Mouse (Mus musculus): Measurements from ENCODE around the gene 1700061G19Rik. TPM values are rescaled to one million over a fixed set of nuclear protein-coding genes. Genes with fewer than 3 reads are reported as not detected.

The 1700061G19Rik gene
- total and polyA plus RNA-seq, 3 experiments, result 0.08 to 0.29 TPM; not detected in 1

DNA sequence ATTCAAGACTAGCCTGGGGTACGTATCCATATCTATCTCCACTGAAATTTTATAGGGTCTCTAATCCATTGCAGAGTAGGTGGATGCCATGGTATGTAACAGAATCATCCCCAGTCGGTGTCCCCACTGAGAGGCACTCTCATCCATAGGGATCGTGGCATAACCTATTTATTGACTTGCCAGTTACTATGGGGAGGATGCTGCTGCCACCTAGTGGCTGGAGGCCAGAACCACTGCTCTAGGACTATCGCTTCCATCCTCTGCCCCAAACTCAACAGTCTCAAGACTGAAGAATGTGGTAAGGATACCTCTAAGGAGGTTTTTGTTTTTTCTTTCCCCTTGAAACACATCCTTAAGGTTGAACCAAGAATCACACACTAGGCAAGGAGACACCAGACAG lies 17.1 kb upstream of the 1700061G19Rik start:
- Histone ChIP-seq H3K9me3 (replicated peaks; ENCODE audit: low read length) (no peaks in the 10 kb centered on the region), H3K27ac (ENCODE audit: insufficient read depth, low read depth) (no peak overlapping the region), H3K36me3 (replicated peaks in 1 of 2; ENCODE audit: control insufficient read depth in 1 of 2, insufficient read depth in 1 of 2, low read length in 1 of 2) (no peaks in the 10 kb centered on the region), H3K9ac (ENCODE audit: insufficient read depth, low read depth) (no peak overlapping the region), H3K4me2 (ENCODE audit: insufficient read depth, low read depth, poor library complexity, severe bottlenecking) (no peak overlapping the region), H3K4me3 (replicated peaks in 1 of 3; ENCODE audit: low read depth in 2 of 3, low read length in 2 of 3, poor library complexity in 1 of 3) (no peak overlapping the region), H3K4me1 (ENCODE audit: control insufficient read depth in 1 of 2, insufficient read depth in 2 of 2) (peaks cover 2 to 8% of the 10 kb centered on the region in 2 experiments; a peak in 1 of 4 replicates), H3K79me2 (replicated peaks; ENCODE audit: control insufficient read depth, extremely low read depth, insufficient read depth, poor library complexity, severe bottlenecking) (no peaks in the 10 kb centered on the region), H3K27me3 (replicated peaks) (peaks cover 19% of the 10 kb centered on the region)
- in situ Hi-C loops (cut with MboI; ENCODE audit: low pct_ligation_motif_present, low pct_unique_long_range_greater_than_20kb, low sequenced_read_pairs) (no loop called here), dilution Hi-C loops (cut with MboI; ENCODE audit: extremely low pct_ligation_motif_present, extremely low pct_unique_long_range_greater_than_20kb, low sequenced_read_pairs) (no loop called here)
- peak; percentile 56 for DNase-seq (ENCODE audit: extremely low read depth)
- peak; percentile 66 for TF ChIP-seq RAD21 (IDR thresholded peaks at IDR 0.05; ENCODE audit: low read depth, low read length)
- no peak for TF ChIP-seq JUND (conservative IDR thresholded peaks at IDR 0.05; ENCODE audit: low read depth, low read length)
- no peak for TF ChIP-seq ZC3H11A (IDR thresholded peaks at IDR 0.05; ENCODE audit: low read depth, low read length)
- no peak for TF ChIP-seq NRF1 (IDR thresholded peaks at IDR 0.05; ENCODE audit: low read depth, low read length)
- TF ChIP-seq NELFE (IDR thresholded peaks at IDR 0.05; ENCODE audit: low read depth, low read length), result no peak
- TF ChIP-seq KAT2A (IDR thresholded peaks at IDR 0.05; ENCODE audit: insufficient replicate concordance, low read length), result no peak
- no peak for TF ChIP-seq POLR2A (IDR thresholded peaks at IDR 0.05; ENCODE audit: low read depth, low read length)
- TF ChIP-seq IRF4 (IDR thresholded peaks at IDR 0.05; ENCODE audit: low read depth, low read length), result no peak
- TF ChIP-seq ETS1 (conservative IDR thresholded peaks at IDR 0.05; ENCODE audit: low read depth, low read length), result no peak
- no peak for TF ChIP-seq ZKSCAN1 (IDR thresholded peaks at IDR 0.05; ENCODE audit: borderline replicate concordance, low read depth, low read length)
- no peak for TF ChIP-seq BHLHE40 (IDR thresholded peaks at IDR 0.05; ENCODE audit: low read depth, low read length)
- TF ChIP-seq TBP (conservative IDR thresholded peaks at IDR 0.05; ENCODE audit: low read depth, low read length), result no peak
- TF ChIP-seq TCF12 (IDR thresholded peaks at IDR 0.05; ENCODE audit: low read depth, low read length), result no peak
- no peak for TF ChIP-seq MEF2A (IDR thresholded peaks at IDR 0.05; ENCODE audit: borderline replicate concordance, low read depth, low read length)
- TF ChIP-seq CHD2 (IDR thresholded peaks at IDR 0.05; ENCODE audit: low read length), result no peak
- TF ChIP-seq RCOR1 (conservative IDR thresholded peaks at IDR 0.05; ENCODE audit: low read depth, low read length), result no peak
- TF ChIP-seq ZMIZ1 (IDR thresholded peaks at IDR 0.05; ENCODE audit: low read depth, low read length), result no peak
- no peak for TF ChIP-seq MXI1 (IDR thresholded peaks at IDR 0.05; ENCODE audit: low read depth, low read length)
- TF ChIP-seq CTCF (conservative IDR thresholded peaks at IDR 0.05 in 1 of 2, IDR thresholded peaks at IDR 0.05 in 1 of 2; ENCODE audit: low read depth in 2 of 2, low read length in 2 of 2), result peak; percentile 83 to 91
- no peak for TF ChIP-seq USF2 (conservative IDR thresholded peaks at IDR 0.05; ENCODE audit: low read depth, low read length)
- no peak for TF ChIP-seq E2F4 (IDR thresholded peaks at IDR 0.05; ENCODE audit: insufficient replicate concordance, low read depth, low read length)
- peak; percentile 58 for TF ChIP-seq SMC3 (IDR thresholded peaks at IDR 0.05; ENCODE audit: low read depth, low read length)
- TF ChIP-seq MAX (IDR thresholded peaks at IDR 0.05; ENCODE audit: low read length), result no peak

DNA sequence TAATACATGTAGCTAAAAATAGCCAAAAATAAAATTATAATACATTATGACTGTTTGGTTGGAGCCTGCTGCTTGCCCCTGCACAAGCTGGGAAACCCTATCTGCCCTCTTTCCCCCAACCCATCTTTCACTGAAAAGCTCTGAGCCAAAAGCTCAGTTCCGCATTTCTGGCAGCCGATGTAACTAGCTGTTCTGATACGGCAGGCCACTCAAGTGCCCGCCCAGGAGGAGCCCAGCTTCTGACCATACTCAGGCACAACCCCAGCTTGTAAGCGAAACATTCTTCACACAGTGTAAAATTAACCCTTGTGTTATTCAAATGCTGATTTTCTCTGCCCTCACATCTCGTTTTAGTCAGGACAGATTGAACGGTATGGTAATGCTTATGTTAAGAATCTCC lies 16.4 kb upstream of the 1700061G19Rik start:
- Histone ChIP-seq H3K36me3 (replicated peaks in 1 of 2; ENCODE audit: control insufficient read depth in 1 of 2, insufficient read depth in 1 of 2, low read length in 1 of 2) (no peaks in the 10 kb centered on the region), H3K4me3 (replicated peaks in 1 of 3; ENCODE audit: low read depth in 2 of 3, low read length in 2 of 3, poor library complexity in 1 of 3) (no peak overlapping the region), H3K27ac (ENCODE audit: insufficient read depth, low read depth) (no peak overlapping the region), H3K4me1 (ENCODE audit: control insufficient read depth in 1 of 2, insufficient read depth in 2 of 2) (peaks cover 2 to 8% of the 10 kb centered on the region in 2 experiments; a peak in 1 of 4 replicates), H3K79me2 (replicated peaks; ENCODE audit: control insufficient read depth, extremely low read depth, insufficient read depth, poor library complexity, severe bottlenecking) (no peaks in the 10 kb centered on the region), H3K27me3 (replicated peaks) (peaks cover 16% of the 10 kb centered on the region), H3K9ac (ENCODE audit: insufficient read depth, low read depth) (no peak overlapping the region), H3K9me3 (replicated peaks; ENCODE audit: low read length) (no peaks in the 10 kb centered on the region), H3K4me2 (ENCODE audit: insufficient read depth, low read depth, poor library complexity, severe bottlenecking) (no peak overlapping the region)
- dilution Hi-C loops (cut with MboI; ENCODE audit: extremely low pct_ligation_motif_present, extremely low pct_unique_long_range_greater_than_20kb, low sequenced_read_pairs) (no loop called here), in situ Hi-C loops (cut with MboI; ENCODE audit: low pct_ligation_motif_present, low pct_unique_long_range_greater_than_20kb, low sequenced_read_pairs) (no loop called here)
- DNase-seq (ENCODE audit: extremely low read depth), result peak; percentile 8
- no peak for TF ChIP-seq MYC (IDR thresholded peaks at IDR 0.05; ENCODE audit: low read depth, low read length)
- peak; percentile 38; the same call in 1 of the 2 replicates for TF ChIP-seq ELF1 (IDR thresholded peaks at IDR 0.05; ENCODE audit: low read depth, low read length)
- TF ChIP-seq IRF4 (IDR thresholded peaks at IDR 0.05; ENCODE audit: low read depth, low read length), result 0 out of 2 replicates have a peak, but pooled peaks have one; percentile 26

Data from CH12.LX (cell line).